20 mouse cellular contexts compared by ENCODE assay signal in genomic region chr4:97620409-97620808, GRCm38 (mm10).
DNase-seq lines count a peak whose midpoint lies in the region; ATAC-seq and TF ChIP-seq lines count a peak whose summit lies in the region.
"Had no signal": no experiment of that assay in that cellular context is flagged by ENCODE, and none has a peak within 500 bp of the region (broad histone marks: within the 10 kb centered on the region; RNA-seq: fewer than 3 reads in every experiment).

No protein-coding gene starts in this region.

- WGBS in intestine, embryonic 14.5 days: 87% methylated on average over 1 of the region's 1 CpGs
- 83% methylated on average over 1 of the region's 1 CpGs for WGBS in intestine, postnatal 0 days

- peak; percentile 29 to 30 for DNase-seq in cerebellum, postnatal 25 days
- no peak for DNase-seq in cerebellum, adult 9-10 months
- DNase-seq in gastrocnemius, postnatal 25 days: peak; percentile 44
- no peak for DNase-seq in gastrocnemius, adult 8-10 months (ENCODE audit: low spot score in 2 of 2)
- DNase-seq in intestine, embryonic 14.5 days (ENCODE audit: low spot score): peak; percentile 15
- DNase-seq in Muller cell, postnatal 12 days (ENCODE audit: inconsistent ontology term): peak; percentile 65
- DNase-seq: adrenal gland, adult 2 months; adrenal gland, postnatal 25 days; cerebellum, adult 8-10 months; embryo, embryonic 11 days; kidney, adult 18-20 months had no signal

- H3K4me2 ChIP-seq in intestine, embryonic 14.5 days (ENCODE audit: low read length): no peak overlapping the region
- no peak overlapping the region for H3K4me2 ChIP-seq in intestine, postnatal 0 days (replicated peaks; ENCODE audit: low read depth)
- H3K4me2 ChIP-seq: embryonic facial prominence, embryonic 15.5 days; heart, embryonic 12.5 days; hindbrain, embryonic 12.5 days had no signal

- H3K27me3 ChIP-seq in intestine, embryonic 14.5 days (replicated peaks; ENCODE audit: control insufficient read depth, insufficient read depth, low read length): no peaks in the 10 kb centered on the region
- H3K27me3 ChIP-seq in intestine, postnatal 0 days (replicated peaks; ENCODE audit: control insufficient read depth, insufficient read depth, low read length): no peaks in the 10 kb centered on the region
- H3K27me3 ChIP-seq: CH12.LX; embryonic facial prominence, embryonic 15.5 days; heart, embryonic 12.5 days; hindbrain, embryonic 12.5 days had no signal

- no peak overlapping the region for H3K9ac ChIP-seq in intestine, embryonic 14.5 days (ENCODE audit: low read length)
- H3K9ac ChIP-seq in intestine, postnatal 0 days (ENCODE audit: low read depth, low read length): no peak overlapping the region
- H3K9ac ChIP-seq: embryonic facial prominence, embryonic 15.5 days; heart, embryonic 12.5 days; hindbrain, embryonic 12.5 days had no signal

- H3K27ac ChIP-seq in intestine, embryonic 14.5 days (ENCODE audit: low read depth): no peak overlapping the region
- H3K27ac ChIP-seq in intestine, postnatal 0 days (ENCODE audit: low read depth, low read length): no peak overlapping the region
- H3K27ac ChIP-seq: embryonic facial prominence, embryonic 15.5 days; forebrain, embryonic 10.5 days; hindbrain, embryonic 12.5 days had no signal

- no peak overlapping the region for H3K4me3 ChIP-seq in intestine, embryonic 14.5 days (ENCODE audit: low read depth, low read length)
- no peak overlapping the region for H3K4me3 ChIP-seq in intestine, postnatal 0 days (ENCODE audit: low read depth, low read length)
- H3K4me3 ChIP-seq: embryonic facial prominence, embryonic 15.5 days; erythroblast, embryonic 14.5 days; forebrain, embryonic 10.5 days; heart, embryonic 12.5 days; hindbrain, embryonic 12.5 days had no signal

- no peak for ATAC-seq in intestine, embryonic 14.5 days (replicated peaks; ENCODE audit: low FRiP score, low TSS enrichment, low read depth)
- no peak for ATAC-seq in intestine, postnatal 0 days
- ATAC-seq: forebrain, embryonic 14.5 days; inflammation-experienced regulatory T-cells, adult 6 months had no signal

- H3K9me3 ChIP-seq in intestine, embryonic 14.5 days (ENCODE audit: control insufficient read depth, low read length): no peaks in the 10 kb centered on the region
- H3K9me3 ChIP-seq in intestine, postnatal 0 days (ENCODE audit: control insufficient read depth): no peaks in the 10 kb centered on the region
- H3K9me3 ChIP-seq: embryonic facial prominence, embryonic 15.5 days; forebrain, embryonic 10.5 days; heart, embryonic 12.5 days; hindbrain, embryonic 12.5 days had no signal

- H3K36me3 ChIP-seq in intestine, embryonic 14.5 days (ENCODE audit: control insufficient read depth, insufficient read depth, low read length): no peaks in the 10 kb centered on the region
- H3K36me3 ChIP-seq in intestine, postnatal 0 days (ENCODE audit: control insufficient read depth, insufficient read depth): no peaks in the 10 kb centered on the region
- H3K36me3 ChIP-seq: embryonic facial prominence, embryonic 15.5 days; forebrain, embryonic 10.5 days; heart, embryonic 12.5 days; hindbrain, embryonic 12.5 days had no signal

- H3K4me1 ChIP-seq in intestine, embryonic 14.5 days (replicated peaks; ENCODE audit: control insufficient read depth, insufficient read depth, low read length): no peaks in the 10 kb centered on the region; the same call in 1 of the 2 replicates
- no peaks in the 10 kb centered on the region; the same call in 1 of the 2 replicates for H3K4me1 ChIP-seq in intestine, postnatal 0 days (replicated peaks; ENCODE audit: control insufficient read depth, insufficient read depth, low read length)

- TF ChIP-seq CTCF in intestine, postnatal 0 days (IDR thresholded peaks at IDR 0.05; ENCODE audit: low read depth): no peak

Comparison
In these comparisons a context has a peak if more than half of its experiments do, and no peak if none do; other contexts are left out.
1. DNase-seq: peak in cerebellum, postnatal 25 days (2 of 2), gastrocnemius, postnatal 25 days (single experiment), intestine, embryonic 14.5 days (single experiment) and Muller cell, postnatal 12 days (single experiment); none in cerebellum, adult 9-10 months (single experiment) and gastrocnemius, adult 8-10 months (0 of 2).